Mouse (Mus musculus) midbrain, embryonic 16.5 days (tissue): Measurements from ENCODE around the gene Zfp704. TPM values are rescaled to one million over a fixed set of nuclear protein-coding genes. Genes with fewer than 3 reads are reported as not detected.
"Not testable (repeated sequence)": the region's sequence is repeated elsewhere in the genome, so short reads cannot be mapped to it uniquely, and the experiment has no call there.

Experiments used
- ATAC-seq: fragments of 200-750 bp; cut with Nextera tagmentation; 2 replicates; pipeline ENCODE4 v1.8.0; 2017; ENCODE audit warnings: moderate TSS enrichment
- H3K27ac ChIP-seq: fragments of 300-500 bp; sonication (generic); 2 replicates; pipeline ENCODE4 v1.5.1; 2014; ENCODE audit warnings: mild to moderate bottlenecking, low read length, mixed read lengths
- H3K27me3 ChIP-seq: fragments of 300-500 bp; sonication (generic); 2 replicates; pipeline ENCODE4 v1.6.1; 2014; ENCODE audit warnings: low read depth, low read length, mixed read lengths; ENCODE audit not compliant: control insufficient read depth, insufficient read depth
- H3K36me3 ChIP-seq: fragments of 300-500 bp; sonication (generic); 2 replicates; pipeline ENCODE4 v1.6.1; 2014; ENCODE audit warnings: mild to moderate bottlenecking, low read length, moderate library complexity, mixed read lengths; ENCODE audit not compliant: control insufficient read depth, insufficient read depth
- H3K4me1 ChIP-seq: fragments of 300-500 bp; sonication (generic); 2 replicates; pipeline ENCODE4 v1.6.1; 2014; ENCODE audit warnings: mild to moderate bottlenecking, low read length, mixed read lengths; ENCODE audit not compliant: control insufficient read depth, insufficient read depth
- H3K4me2 ChIP-seq: fragments of 300-500 bp; sonication (generic); 2 replicates; pipeline ENCODE4 v1.6.1; 2014; ENCODE audit warnings: mild to moderate bottlenecking, low read length, mixed read lengths
- H3K4me3 ChIP-seq: fragments of 300-500 bp; sonication (generic); 2 replicates; pipeline ENCODE4 v1.5.1; 2014; ENCODE audit warnings: low read depth, mild to moderate bottlenecking, low read length, moderate library complexity, mixed read lengths
- H3K9ac ChIP-seq: fragments of 300-500 bp; sonication (generic); 2 replicates; pipeline ENCODE4 v1.6.1; 2014; ENCODE audit warnings: low read depth, low read length, mixed read lengths
- H3K9me3 ChIP-seq: fragments of 300-500 bp; sonication (generic); replicated peaks from 2 replicates; pipeline ENCODE4 v1.6.1; 2014; ENCODE audit warnings: mild to moderate bottlenecking, low read length, mixed read lengths; ENCODE audit not compliant: control insufficient read depth, poor library complexity, severe bottlenecking
- WGBS: fragments of 180-500 bp; shearing (Covaris S2); extraction: QIAGEN DNeasy Blood & Tissue Kit; methylation state at CpG from one replicate; pipeline ENCODE4 v1.1.7; 2014; 5-methylcytosine and 5-hydroxymethylcytosine counted together
- polyA plus RNA-seq: library from polyadenylated mRNA; unstranded; fragments of >200 nt; fragmentation: Nextera tagmentation; extraction: Ambion mirVana; gene quantifications from 2 replicates; pipeline ENCODE4 v1.2.1, GENCODE M21; 2015

Zfp704 gene
- polyA plus RNA-seq, 1 experiment from 2014 or later: 14.8 TPM

DNA sequence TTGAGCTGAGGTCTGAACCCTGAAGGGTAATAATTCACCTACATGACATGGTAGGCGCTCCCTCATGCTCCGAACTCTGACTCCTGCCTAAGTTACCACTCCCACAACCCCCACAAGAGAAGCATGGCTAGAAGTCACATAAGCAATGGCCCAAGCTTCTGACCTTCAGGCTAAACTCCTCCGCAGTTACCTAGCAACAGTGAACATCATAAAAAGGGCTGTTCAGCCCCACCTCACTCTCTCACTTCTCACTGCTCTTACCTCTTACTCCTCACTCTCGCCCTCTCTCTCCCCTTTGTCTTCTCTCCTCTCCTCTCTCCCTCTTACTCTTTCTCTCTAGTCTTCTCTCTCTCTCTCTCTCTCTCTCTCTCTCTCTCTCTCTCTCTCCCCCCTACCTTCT, 40.2 kb downstream of the Zfp704 start:
- H3K4me1 ChIP-seq: peaks cover 17% of the 10 kb centered on the region
- not testable (repeated sequence) for H3K9me3 ChIP-seq, H3K27me3 ChIP-seq, H3K36me3 ChIP-seq, ATAC-seq, H3K4me3 ChIP-seq, H3K27ac ChIP-seq, H3K9ac ChIP-seq, H3K4me2 ChIP-seq
- WGBS: 97% methylated on average over 4 of the region's 4 CpGs

DNA sequence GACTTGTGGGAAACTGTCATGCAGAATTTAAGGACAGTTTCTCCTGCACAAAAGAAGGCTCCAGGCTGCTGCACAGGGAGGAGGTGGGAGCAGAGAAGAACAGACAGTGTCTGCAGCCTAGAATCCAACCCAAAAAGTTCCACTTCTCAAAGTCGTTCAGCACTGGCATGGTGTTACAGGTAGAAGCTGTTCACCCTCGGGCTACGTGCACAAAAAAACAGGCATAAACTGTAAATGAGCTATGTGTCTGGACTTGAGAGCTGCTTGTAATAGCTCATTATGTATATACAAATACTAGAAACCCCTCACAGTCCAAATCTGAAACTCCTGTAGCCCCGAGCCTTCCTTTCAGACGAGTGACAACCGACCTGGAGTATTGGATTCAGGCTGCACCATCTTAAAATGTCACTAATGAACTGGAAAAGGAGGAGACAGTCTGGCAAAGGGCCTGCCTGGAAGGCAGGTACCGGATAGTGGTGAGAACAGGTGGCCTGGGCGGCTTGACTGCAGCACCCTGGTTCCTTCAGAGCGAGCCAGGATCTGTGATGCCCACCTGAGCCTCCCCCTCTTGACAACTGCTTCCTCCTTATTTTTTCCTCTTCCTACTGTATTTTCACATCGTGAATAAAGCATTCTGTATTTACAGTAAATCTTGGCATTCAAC, 41.2 kb downstream of the Zfp704 start:
- H3K4me3 ChIP-seq: no peak overlapping the region
- H3K36me3 ChIP-seq: no peaks in the 10 kb centered on the region
- peak overlapping the region; percentile 32; the same call in 1 of the 2 replicates for H3K4me2 ChIP-seq
- 79% methylated on average over 10 of the region's 10 CpGs for WGBS
- no peaks in the 10 kb centered on the region for H3K27me3 ChIP-seq
- peaks cover 13% of the 10 kb centered on the region for H3K4me1 ChIP-seq
- no peak overlapping the region for H3K27ac ChIP-seq
- no peaks in the 10 kb centered on the region for H3K9me3 ChIP-seq
- peak; percentile 23 for ATAC-seq
- H3K9ac ChIP-seq: no peak overlapping the region

DNA sequence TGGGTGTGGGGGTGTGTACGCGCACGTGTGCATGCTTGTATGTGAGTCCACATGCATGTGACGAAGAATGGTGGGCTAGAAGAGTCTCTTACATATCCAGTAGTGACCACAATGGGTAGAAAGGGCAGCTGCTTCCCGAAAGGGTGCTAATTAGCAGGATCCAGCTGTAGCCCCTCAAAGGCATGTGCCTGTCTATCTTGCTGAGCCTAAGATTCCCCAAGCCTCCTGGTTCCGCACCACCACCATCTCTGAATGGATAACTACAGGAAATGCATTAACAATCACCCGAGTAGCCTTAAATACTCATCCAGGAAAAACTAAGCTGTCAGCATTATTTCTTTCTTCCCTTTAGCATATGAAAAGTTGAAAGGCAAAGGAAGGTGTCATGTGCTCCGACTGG, 41.9 kb downstream of the Zfp704 start:
- H3K36me3 ChIP-seq: no peaks in the 10 kb centered on the region
- ATAC-seq: peak; percentile 36; the same call in 1 of the 2 replicates
- H3K4me1 ChIP-seq: peaks cover 11% of the 10 kb centered on the region
- no peak overlapping the region for H3K27ac ChIP-seq
- H3K9ac ChIP-seq: no peak overlapping the region
- no peaks in the 10 kb centered on the region for H3K27me3 ChIP-seq
- WGBS: 51% methylated on average over 8 of the region's 8 CpGs
- no peak overlapping the region for H3K4me3 ChIP-seq
- peak overlapping the region; percentile 32 for H3K4me2 ChIP-seq
- H3K9me3 ChIP-seq: no peaks in the 10 kb centered on the region

DNA sequence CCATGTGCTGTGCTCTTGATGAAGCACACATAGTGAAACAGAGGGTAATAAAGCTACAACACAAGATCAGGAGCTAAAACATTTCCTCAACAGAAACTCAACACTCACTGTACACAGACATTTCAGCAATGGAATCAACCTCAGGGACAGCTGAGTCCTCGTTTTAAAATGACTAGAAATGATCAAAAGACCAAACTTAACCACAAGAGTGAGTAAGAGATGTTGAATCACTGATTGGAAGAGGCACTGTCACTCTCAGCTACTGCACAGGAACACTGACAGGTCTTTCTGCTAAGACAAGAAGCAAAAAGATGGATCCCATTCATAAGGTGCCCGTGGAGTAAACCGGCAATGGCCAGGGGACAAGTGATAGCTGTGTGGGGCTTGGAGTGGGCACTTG, 43.1 kb downstream of the Zfp704 start:
- Histone ChIP-seq H3K4me3 (no peak overlapping the region), H3K4me1 (peaks cover 13% of the 10 kb centered on the region), H3K27ac (no peak overlapping the region), H3K27me3 (no peaks in the 10 kb centered on the region), H3K4me2 (no peak overlapping the region), H3K9me3 (no peaks in the 10 kb centered on the region), H3K36me3 (no peaks in the 10 kb centered on the region), H3K9ac (no peak overlapping the region)
- WGBS: 86% methylated on average over 3 of the region's 3 CpGs
- ATAC-seq: no peak

DNA sequence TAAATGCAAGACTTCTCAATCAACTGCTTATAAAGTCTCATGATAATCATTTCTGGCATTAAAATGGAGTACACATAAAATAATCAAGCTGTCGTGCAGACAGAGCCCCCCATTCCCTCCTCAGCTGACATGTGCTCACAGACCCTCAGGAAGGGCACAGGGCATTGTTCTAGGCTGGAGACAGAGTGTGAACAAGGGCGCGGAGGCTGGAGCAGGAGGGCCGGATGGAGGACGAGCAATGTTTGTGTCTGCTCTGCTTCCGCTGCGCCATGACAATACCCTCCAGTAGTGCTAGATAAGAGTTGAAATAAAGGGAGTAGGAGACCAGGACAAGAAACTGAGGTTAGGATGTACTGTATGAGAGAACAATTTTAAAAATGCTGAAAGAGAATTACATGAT, 46.3 kb downstream of the Zfp704 start:
- H3K4me2 ChIP-seq: no peak overlapping the region
- peaks cover 10% of the 10 kb centered on the region for H3K4me1 ChIP-seq
- WGBS: 66% methylated on average over 7 of the region's 7 CpGs
- no peaks in the 10 kb centered on the region for H3K9me3 ChIP-seq
- no peaks in the 10 kb centered on the region for H3K27me3 ChIP-seq
- no peaks in the 10 kb centered on the region for H3K36me3 ChIP-seq
- no peak overlapping the region for H3K27ac ChIP-seq
- no peak overlapping the region for H3K9ac ChIP-seq
- no peak for ATAC-seq
- no peak overlapping the region for H3K4me3 ChIP-seq

DNA sequence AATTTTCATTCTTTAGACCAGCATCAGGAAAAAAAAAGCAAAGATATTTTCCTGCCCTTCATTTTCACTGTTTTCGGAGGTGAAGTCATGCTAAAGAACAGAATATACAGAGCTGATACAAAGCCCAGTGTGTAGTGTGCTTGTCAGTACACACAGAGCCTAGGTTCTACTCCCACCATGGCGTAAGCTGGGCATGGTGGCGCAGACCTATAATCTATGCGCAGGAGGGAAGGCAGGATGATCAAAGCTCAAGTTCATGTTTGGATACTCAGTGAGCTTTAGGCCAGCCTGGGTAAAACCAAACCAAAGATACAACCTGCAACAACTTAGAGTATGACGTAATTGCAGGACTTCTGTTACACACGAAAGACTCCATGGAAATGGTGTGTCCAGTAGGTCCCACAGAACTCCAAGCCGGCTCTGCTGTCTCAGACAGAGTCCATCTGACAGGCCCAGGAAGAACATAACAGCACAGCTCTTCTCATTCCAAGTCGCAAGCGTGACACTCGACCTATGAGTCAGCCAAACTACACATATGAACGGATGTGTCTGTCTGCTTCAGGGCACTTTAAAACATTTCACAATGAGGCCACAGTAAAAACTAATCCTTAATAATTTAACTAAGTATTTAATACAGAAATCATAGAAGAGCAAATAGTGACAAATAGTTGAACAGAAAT, 47.1 kb downstream of the Zfp704 start:
- WGBS: 89% methylated on average over 11 of the region's 11 CpGs
- Histone ChIP-seq H3K36me3 (no peaks in the 10 kb centered on the region), H3K4me2 (no peak overlapping the region), H3K9ac (no peak overlapping the region), H3K4me3 (no peak overlapping the region), H3K4me1 (peaks cover 3% of the 10 kb centered on the region; the same call in 1 of the 2 replicates), H3K9me3 (no peaks in the 10 kb centered on the region), H3K27me3 (no peaks in the 10 kb centered on the region), H3K27ac (no peak overlapping the region)
- 0 out of 2 replicates have a peak, but pooled peaks have one; percentile 49 for ATAC-seq

DNA sequence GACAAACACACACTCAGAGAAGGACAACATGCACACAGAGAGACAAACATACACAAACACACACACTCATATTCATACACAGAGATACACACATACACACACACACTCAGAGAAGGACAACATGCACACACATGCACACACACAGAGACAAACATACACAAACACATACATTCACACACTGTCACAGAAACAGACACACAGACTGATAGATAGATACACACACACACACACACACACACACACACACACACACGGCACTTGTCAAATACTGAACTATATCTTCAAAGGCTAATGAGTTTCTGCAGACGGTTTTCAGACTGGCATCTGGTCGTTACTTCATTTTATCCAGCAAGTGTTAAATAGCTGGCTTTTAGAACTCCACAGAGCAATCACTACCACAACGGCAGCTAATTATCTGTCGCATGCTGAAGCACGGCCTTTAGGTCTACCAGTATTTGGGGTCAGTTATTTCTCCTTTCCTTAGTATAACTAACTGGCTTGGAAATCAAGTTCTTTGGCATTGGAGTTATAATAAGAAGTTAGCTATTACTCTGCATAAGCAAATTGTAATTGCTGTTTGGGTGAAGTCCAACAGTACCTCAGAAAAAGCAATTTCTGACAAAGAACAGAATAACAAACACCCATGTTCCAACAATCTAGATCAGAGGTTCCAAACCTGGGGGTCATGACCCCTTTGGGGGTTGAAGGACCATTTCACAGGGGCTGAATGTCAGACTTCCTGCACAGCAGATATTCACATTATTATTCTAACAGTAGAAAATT, 51.9 kb downstream of the Zfp704 start:
- no peak overlapping the region for H3K4me3 ChIP-seq
- peaks cover 2% of the 10 kb centered on the region for H3K4me1 ChIP-seq
- no peak for ATAC-seq
- H3K27ac ChIP-seq: no peak overlapping the region
- H3K9ac ChIP-seq: no peak overlapping the region
- H3K36me3 ChIP-seq: no peaks in the 10 kb centered on the region
- no peaks in the 10 kb centered on the region for H3K27me3 ChIP-seq
- WGBS: 48% methylated on average over 6 of the region's 6 CpGs
- H3K4me2 ChIP-seq: no peak overlapping the region
- H3K9me3 ChIP-seq: no peaks in the 10 kb centered on the region

DNA sequence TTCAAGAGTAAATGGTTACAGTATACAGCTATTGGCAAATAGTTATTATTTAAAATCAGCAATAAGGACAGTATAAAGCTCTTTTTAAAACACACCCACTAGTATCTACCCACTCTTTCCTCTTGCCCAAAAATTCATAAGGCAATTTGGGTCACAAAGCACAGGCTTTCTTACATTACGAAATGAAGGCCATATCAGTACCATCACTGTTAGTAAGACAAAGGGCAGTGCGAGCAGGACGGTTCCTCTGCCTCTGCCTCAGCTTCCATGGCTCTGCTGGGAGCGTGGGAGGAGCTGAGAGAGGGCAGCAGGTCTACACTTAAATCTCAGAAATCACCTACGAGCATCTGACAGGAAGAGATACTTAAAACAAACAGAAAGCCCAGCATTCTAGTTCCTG, 53.7 kb downstream of the Zfp704 start:
- Histone ChIP-seq H3K4me3 (no peak overlapping the region), H3K4me2 (no peak overlapping the region), H3K27me3 (no peaks in the 10 kb centered on the region), H3K4me1 (no peaks in the 10 kb centered on the region; the same call in 1 of the 2 replicates), H3K36me3 (no peaks in the 10 kb centered on the region), H3K27ac (no peak overlapping the region), H3K9me3 (no peaks in the 10 kb centered on the region), H3K9ac (no peak overlapping the region)
- 61% methylated on average over 5 of the region's 5 CpGs for WGBS
- no peak for ATAC-seq

DNA sequence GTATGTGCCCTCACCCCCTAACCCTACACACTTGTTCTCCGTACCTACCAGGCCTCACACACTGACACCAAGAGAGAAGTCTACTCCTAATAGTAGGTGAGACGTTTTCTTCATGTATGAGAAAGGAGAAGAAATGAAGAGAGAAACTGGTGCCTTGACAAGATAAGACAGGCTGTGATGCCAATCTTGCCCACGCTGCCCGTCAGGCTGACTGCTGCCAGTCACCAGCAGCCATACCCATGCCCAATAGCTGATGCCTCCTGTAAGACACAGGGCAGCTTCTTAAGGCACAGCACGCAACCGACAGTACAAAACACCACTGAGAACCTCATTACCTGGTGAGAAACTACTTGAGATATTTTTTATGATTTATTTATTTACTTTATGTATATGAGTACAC, 55.0 kb downstream of the Zfp704 start:
- ATAC-seq: no peak
- Histone ChIP-seq H3K27ac (no peak overlapping the region), H3K36me3 (no peaks in the 10 kb centered on the region), H3K4me3 (no peak overlapping the region), H3K9me3 (no peaks in the 10 kb centered on the region), H3K27me3 (no peaks in the 10 kb centered on the region), H3K9ac (no peak overlapping the region), H3K4me1 (no peaks in the 10 kb centered on the region; the same call in 1 of the 2 replicates), H3K4me2 (no peak overlapping the region)
- WGBS: 97% methylated on average over 6 of the region's 6 CpGs
